Mouse (Mus musculus): ENCODE data around the gene Irgm2.
"Not testable (repeated sequence)": the region's sequence is repeated elsewhere in the genome, so short reads cannot be mapped to it uniquely, and the experiment has no call there.

Irgm2 gene

DNA sequence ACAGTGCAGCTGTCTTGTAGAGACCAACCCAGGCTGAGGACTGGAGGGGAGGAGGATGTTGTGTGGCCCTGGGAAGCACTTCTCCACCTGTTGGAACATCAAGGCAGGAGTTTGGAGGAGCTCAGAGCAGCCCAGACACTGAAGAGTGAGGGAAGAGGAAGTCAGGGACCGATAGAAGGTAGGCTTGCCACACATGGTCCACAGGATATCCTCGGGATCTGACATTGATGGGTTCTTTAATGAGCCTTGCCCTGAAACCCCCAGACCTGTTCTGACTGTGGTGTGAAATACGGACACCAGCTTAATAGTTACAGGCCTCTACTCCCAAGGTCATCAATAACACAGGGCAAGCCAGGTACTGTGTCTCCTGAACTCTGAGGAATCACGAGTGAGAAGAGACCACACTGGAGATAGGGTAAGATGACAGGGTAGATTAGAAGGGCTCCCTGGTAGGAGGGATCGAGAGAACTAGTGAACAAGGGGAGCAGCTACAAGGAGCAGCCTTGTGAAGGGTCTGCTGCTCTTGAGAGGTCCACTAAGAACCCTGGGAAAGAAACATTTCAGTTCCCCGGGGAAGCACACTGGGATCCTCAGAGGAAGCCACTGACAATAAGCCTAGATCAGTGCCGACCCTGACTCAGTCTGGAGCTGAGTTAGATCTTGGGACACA is 14.4 kb downstream of the Irgm2 start:
- no peak for DNase-seq (ENCODE audit: low read depth)

DNA sequence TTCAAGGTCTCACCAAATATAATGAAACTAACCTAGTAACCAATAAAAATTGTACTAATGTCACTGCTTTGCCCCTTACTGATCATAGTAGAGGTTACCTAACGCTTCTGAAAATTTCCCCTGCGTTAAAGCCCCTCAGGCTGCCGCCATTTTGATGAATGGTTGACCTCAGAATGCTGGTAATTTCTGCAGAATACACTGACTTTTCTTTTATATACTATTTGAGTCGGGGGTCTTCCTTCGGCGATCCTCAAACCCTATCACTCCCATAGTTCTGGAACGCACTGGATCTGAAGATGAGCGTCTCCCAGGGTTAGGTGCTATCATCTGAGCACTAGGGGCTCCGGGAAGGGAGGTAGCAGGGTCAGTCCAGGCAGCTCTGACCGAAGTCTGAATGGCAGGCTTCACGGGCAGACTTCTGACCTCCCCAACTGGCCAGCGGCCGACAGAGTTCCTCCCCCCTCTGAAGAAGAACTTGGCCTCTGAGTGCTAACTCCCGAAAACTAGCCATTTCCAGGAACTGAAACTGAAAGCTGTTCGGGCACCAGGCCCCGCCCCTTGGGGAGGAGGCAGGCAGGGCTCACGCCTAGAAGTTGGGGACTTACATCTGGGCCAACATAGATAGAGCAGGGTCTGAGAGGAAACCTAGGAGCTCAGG is 15.1 kb downstream of the Irgm2 start:
- peak; percentile 53 for DNase-seq (ENCODE audit: low read depth)

DNA sequence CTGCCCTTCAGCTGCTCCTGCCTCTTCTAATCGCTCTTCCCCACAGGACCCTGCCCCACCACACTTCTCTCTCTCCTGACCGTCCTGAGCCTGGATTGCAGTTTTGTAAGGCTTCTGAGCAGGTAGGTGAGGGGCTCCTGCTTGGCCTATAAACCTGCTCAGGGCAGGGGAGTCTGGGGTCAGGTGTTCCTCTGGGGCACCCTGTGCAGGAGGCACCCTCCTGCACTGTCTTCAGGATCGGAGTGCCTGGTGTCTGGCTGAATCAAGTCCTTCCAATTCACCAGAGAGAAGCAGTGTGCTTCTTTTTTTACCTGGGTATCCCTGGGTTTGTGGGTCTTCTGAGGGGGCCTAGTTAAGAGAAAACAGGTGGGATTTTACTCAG is 15.6 kb downstream of the Irgm2 start:
- not testable (repeated sequence) for DNase-seq (ENCODE audit: low read depth)

DNA sequence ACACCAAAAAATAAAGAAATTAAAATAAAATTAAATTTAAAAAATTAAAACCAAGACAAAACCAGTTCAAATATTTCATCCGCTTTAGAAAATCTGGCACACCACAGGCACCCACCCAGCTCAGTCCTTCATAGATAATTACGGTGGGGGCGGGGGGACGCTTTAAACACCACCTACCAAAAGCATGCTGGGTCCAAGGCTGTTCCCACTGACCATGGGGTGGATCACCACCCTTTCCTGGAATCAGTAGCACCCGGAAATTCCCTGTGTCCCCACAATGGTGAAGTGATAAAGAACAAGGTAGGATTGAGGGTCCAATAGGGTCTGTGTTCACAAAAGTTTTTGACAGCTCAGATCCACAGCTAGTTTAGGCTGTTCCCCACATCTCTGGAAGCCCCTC is 16.4 kb downstream of the Irgm2 start:
- no peak for DNase-seq (ENCODE audit: low read depth)

DNA sequence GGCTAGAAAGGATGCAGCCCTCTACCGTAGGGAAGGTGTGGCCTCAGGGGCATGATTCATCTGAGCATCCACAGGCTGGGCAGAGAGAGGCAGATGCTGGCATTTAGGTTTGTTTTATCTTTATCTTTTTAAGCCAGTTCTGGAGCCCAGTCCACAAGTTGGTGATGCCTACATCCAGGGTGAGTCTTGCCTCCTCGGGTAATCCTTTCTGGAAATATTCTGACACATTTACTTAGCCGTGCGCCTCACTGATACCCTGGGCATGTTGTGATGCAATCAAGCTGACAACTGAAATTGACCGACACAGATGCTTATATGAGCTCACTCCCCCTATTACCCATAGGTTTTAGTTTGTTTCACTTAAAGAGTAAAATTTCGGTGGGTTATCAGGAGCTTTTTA is 17.4 kb downstream of the Irgm2 start:
- DNase-seq (ENCODE audit: low read depth), result no peak

DNA sequence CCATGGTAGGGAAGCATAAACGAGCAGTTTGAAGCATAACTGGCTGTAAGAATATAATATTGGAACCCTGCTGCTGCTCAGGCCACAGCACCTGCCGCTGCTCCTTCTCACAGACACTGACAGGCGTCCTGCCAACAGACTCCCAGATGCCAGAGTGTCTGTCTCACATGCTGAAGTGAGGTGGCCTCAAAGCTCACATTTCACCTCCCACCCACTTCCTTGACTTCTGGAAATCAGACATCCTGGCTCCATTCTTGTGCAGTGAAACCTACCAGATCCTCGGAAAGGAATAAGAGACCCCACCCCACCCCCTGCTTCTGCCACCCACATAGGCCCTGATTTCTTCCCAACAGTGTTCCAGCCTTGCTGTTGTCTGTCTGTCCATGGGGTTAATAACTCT is 24.3 kb downstream of the Irgm2 start:
- DNase-seq (ENCODE audit: low read depth), result no peak

DNA sequence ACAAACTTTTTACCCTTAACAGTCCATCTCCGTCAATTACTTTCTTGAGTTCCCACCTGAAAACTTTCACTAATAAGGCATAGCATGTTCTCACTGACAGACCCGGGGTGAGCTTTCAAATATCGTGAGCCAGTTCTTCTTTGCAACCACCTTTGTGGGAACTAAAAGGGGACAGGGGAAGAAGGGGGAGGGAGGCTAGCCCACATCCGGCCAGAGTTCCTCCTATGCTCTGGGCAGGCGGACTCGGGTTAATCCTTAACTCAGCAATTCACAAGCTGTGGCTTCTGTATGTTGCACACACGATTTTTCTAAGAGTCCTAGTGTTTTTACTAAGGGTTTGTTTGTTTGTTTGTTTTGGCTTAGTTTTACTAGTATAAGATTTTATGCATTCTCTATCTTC is 24.9 kb downstream of the Irgm2 start:
- no peak for DNase-seq (ENCODE audit: low read depth)

DNA sequence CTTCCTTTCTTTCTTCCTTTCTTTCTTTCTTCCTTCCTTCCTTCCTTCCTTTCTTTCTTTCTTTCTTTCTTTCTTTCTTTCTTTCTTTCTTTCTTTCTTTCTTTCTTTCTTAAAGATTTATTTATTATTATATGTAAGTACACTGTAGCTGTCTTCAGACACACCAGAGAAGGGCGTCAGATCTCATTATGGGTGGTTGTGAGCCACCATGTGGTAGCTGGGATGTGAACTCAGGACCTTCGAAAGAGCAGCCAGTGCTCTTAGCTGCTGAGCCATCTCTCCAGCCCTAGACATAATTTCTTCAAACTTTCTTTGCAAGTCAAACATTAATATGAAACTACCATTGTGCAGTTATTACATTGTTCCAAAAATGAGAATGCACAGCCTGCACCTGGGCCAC is 25.5 kb downstream of the Irgm2 start:
- DNase-seq (ENCODE audit: low read depth), result not testable (repeated sequence)

DNA sequence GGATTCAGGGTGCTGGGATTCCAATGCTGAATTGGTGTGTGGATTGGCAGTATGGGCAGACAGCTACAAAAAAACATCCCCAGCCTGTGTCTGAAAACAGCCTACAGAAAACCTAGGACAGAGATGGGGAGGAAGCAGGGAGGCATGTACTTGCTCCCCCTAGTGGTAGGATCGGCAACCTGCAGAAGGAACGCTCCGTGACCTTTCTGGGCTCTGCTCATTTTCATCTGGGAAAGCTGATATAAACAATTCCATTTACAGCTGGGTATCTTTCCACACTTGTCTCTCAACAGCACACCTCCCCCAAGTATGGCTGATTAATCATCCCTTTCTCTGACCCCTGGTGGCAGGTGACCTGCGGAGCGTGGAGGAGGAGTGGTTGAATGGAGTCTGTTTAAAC is 26.2 kb downstream of the Irgm2 start:
- DNase-seq (ENCODE audit: low read depth), result peak; percentile 48

DNA sequence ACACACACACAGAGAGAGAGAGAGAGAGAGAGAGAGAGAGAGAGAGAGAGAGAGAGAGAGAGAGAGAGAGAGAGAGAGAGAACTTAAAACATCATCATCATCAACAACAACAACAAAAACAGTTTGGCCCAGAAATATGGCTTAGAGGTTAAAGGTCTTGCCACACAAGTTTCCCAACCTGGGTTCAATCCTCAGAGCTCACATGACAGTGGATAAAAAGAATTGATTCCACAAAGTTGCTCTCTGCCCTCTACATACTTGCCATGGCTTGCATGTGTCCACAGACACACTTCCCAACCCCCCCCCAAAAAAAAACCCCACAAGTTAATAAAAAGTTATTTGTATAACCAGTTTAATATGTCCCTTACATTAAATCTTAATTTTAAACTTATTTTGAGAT is 27.0 kb downstream of the Irgm2 start:
- DNase-seq (ENCODE audit: low read depth), result no peak

DNA sequence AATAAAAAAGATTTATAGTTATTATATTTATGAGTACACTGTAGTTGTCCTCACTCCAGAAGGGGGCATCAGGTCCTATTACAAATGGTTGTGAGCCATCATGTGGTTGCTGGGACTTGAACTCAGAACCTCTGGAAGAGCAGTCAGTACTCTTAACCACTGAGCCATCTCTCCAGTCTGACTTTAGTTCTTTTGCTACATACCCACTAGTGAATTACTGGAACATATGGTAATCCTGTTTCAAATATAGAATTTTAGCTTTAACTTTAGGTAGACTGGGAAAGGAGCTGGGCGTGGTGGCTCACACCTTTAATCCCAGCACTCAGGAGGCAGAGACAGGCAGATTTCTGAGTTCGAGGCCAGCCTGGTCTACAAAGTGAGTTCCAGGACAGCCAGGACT is 28.6 kb downstream of the Irgm2 start:
- DNase-seq (ENCODE audit: low read depth), result not testable (repeated sequence)

DNA sequence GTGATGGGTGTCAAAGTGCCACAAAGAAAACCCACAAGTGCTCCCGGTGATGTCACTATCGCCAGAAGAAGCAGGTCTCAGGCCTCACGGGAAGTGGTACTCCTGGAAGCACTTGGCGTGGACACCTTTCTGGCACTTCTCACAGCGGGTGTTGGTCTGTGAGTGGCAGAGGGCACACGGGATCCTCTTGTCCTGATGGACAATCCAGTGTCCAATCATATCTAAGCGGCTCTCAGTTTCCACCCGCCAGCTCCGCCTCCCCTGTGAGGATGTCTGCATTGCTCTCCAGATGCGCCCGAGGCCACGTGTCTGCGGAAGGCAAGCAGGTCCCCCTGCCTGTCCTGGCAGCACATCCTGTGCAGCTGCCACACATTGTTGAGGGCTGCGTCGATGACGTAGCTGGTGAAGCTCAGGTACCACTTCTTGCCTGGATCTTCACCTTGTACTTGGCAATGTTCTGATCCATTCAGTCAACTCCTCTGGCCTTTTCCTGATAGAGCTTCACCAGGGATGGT is 31.0 kb downstream of the Irgm2 start:
- no peak for DNase-seq (ENCODE audit: low read depth)

DNA sequence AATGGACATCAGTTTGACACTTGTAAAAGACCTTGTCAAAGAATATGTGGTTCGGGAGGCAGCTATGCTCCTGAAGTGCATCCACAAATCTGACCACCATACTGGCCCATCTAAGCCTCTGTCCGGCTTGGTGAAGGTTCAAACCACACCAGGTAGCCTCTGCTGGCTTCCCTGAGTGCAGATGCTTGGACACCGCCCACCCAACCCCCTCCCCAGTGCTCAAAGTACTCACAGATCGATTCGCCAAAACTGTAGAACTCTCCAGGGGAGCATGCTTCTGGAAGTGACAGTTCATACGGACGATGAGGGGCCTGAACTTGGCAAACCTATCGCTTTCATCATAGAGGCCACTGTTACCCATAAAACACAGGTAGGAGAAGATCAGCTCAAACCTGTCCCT is 31.7 kb downstream of the Irgm2 start:
- DNase-seq (ENCODE audit: low read depth), result no peak

DNA sequence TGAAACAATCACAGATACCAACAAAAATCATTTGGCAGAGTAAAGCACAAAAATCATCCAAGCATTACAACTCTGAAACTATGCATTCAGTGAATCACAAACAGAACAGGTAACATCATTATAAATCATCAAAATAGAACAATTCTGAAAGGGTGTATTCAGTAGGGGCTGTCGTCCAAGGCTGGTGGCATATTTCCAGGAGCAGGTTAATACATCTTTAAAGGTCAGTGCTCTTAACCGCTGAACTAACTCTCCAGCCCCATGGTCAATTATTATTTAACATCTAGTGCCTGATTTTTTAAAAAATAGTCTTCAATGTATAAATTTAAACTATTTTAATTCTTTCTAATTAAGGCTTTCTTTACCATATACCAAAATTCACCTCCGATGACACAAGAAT is 35.1 kb downstream of the Irgm2 start:
- DNase-seq (ENCODE audit: low read depth), result not testable (repeated sequence)

DNA sequence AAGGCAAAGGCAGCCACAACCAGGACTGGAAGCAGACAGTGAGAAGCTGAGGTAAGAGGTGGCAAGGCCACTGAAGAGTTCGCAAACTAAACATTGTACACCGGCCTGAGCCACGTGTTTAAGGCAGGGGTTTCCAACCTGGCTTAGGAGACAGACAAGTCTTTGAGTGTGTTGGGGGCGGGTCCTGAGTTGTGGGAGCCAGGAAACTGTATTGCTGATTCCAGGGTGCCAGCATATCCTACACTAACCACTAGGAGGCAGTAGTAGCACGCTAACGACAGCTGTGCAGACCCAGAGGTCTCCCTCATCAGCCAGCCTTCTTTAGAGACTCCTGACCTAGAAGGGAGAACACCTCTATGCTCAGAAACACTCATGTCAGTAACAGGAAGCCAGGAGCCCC is 35.7 kb downstream of the Irgm2 start:
- DNase-seq (ENCODE audit: low read depth), result no peak

DNA sequence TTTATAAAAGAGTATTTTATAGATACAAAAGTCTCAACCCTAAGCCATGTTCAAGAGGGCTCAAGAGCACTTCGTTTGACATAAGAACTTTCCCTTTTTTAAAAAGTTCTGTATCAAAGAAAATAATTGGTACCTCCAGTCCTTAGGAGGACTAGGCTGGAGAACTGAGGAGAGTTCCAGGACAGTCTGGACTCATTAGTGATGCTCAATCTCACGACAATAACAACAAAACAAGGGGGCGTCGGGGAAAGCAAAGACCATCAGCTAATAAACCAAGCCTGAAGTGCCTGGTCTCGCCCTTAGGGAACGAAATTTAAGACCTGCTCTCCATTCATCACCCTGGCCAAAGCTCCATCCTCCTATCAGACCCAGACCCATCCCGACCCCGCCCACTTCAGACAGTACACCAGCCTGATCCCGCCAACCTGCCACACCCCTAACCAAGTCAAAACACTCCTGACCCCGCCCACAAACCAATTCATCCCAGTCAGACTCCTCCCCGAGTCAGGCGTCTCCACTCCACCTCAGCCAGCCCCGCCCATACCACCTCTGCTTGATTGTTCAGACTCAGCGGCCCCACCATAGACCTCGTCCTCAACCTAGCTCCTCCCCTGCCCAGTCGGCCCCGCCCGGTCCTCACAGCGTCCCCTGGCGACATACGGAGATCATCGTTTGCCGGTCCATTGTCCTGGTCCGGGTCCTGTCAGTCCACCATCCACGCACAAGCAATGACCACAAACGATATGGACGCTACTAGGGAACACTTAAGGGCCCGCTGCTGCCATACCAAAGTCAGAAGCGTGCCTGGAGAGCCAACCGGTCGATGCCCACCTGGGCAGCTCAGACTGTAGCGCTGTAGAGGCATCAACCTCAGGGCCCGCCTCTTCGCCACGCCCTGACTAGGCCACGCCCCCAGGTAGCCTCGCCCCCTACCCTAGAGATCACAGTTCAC is 39.7 kb downstream of the Irgm2 start:
- no peak for DNase-seq (ENCODE audit: low read depth)

DNA sequence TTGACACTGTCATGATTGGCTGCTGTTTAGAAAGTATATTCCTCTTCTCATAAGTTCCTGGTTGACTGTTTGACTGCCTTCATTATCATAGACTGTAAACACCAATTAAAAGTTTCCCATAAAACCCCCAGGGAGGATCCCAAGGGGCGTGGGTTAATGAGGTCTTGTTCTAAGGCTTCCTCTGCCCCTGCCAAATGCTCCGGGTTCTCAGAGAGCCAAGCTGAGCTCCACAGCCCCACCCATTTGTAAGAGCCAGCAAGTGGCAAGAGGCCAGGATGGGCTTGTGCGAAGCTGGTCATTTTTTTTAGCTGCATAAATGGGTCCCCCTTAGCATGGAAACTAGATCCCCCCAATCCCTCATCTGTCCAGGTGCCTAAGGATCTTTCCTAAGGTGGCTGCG is 47.9 kb downstream of the Irgm2 start:
- no peak for DNase-seq (ENCODE audit: low read depth)

DNA sequence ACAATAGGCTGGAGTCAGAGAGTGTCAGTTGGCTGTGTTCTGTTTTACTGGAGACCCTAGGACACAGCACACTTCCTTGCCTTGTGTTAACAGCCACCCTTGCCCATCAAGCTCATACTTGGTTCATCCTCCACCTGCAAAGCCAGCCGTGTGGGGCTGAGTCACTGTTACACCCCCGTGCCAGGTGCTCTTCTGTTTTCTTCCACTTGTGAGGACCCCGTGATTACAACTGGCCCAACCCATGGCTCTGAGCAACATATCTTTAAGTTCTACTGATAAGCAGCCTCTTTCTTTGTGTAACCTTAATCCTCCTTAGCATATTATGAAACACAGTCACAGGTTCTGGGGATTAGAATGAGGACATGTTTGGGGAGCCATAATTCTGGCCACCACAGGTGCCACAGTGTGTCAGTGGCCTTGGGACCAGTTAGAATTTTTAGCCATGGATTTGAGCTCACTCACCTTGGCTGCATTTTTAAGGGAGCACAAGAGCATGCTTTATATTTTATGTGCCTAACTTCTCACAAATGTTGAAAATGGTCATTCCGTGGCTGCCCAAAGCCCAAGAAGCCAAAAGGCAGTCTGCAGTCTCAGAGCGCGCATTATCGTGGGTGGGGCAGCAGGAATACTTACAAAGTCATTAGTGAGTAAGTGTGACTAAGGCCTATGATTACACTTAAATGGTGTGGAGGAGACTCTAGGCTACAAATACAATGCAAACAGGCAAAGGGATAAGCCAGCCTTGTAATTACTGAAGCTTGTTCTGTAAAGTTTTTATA is 50.0 kb downstream of the Irgm2 start:
- DNase-seq (ENCODE audit: low read depth), result no peak

DNA sequence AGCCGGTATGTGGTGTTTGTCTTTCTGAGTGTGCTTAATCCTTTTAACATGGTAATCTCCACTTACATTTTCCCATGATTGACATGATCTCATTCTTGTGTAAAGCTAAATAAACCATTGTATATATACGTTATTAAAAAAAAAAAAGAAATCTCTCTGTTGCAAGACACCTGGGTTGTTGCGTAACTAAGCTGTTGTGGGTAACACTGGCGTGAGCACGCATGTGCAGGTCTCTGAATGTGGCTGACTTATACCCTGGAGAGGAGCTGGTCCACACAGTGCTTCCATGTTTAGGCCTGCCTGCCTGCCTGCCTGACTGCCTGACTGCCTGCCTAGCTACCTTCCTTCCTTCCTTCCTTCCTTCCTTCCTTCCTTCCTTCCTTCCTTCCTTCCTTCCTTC is 51.1 kb downstream of the Irgm2 start:
- no peak for DNase-seq (ENCODE audit: low read depth)

DNA sequence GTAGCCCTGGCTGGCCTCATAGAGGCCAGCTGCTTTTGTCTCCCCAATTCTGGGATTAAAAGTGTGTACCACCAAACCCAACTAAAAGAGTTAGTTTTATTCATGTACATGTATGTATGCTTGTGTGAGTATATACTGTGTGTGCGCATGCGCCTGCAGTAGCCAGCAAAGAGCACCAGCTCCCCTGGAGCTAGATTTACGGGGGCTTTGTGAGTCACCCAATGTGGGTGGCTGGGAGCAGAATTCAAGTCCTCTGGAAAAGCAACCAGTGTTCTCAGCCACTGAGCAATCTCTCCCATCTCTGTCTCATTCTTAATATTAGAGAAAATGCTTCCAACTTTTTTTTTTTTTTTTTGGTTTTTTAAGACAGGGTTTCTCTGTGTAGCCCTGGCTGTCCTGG is 55.0 kb downstream of the Irgm2 start:
- DNase-seq (ENCODE audit: low read depth), result no peak

DNA sequence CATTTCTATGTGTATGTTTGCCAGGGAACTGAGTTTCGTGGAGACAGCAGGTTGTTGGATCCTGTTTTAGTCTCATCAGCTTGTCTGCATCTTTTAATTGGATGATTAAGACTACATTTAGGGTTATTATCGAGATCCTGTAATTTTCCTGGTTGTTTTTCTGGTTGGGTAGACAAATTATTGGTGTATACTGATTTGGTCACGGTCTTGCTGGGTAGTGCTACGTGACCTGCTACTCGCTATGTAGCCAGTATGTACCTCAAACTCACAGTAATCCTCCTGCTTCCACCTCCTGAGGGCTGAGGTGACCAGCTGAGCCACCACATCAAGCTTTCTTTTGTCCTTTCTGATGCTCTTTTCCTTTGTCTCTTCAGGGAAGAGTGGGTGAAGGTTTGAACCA is 58.4 kb downstream of the Irgm2 start:
- DNase-seq (ENCODE audit: low read depth), result no peak

DNA sequence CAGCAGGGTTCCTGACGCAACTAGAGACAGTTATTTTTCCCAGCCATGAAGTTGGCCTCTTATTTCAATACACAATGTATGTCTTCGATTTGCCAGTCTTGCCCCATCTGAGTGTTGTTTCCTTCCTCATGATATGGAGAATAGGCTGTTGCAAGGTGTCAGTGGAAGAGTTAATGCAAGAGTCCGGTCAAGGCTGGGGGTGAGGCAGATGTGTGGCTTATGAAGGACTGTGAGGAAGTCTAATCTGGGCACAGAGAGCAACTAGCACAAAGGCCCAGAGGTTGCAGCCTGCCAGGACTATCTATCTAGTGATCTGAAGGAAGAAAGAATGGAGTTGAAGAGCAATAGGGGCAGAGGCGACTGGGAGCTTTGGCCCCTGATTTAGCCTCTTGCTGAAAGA is 60.7 kb downstream of the Irgm2 start:
- DNase-seq (ENCODE audit: low read depth), result no peak

All from fibroblast of lung, adult 2 months (primary cell).